In genomic region chr13:60491948-60492464, GRCm38 (mm10) we compare ENCODE assay signal across 22 mouse cellular contexts.
"Had no signal": no experiment of that assay in that cellular context is flagged by ENCODE, and none has a peak within 500 bp of the region (broad histone marks: within the 10 kb centered on the region; RNA-seq: fewer than 3 reads in every experiment).

No protein-coding gene starts in this region.

- DNase-seq: kidney, adult 2 months; kidney, postnatal 25 days; layer of hippocampus, adult 9-11 months; lung, adult 18-20 months; lung, postnatal 10 days; lung, postnatal 36 days; right cerebral cortex, adult 18-20 months; right cerebral cortex, postnatal 14 days; right cerebral cortex, postnatal 4 days; thymus, adult 18-20 months; thymus, postnatal 36 days had no signal

- H3K4me3 ChIP-seq: layer of hippocampus, adult 2 months; limb, embryonic 10.5 days; limb, embryonic 13.5 days; lung, embryonic 15.5 days; midbrain, embryonic 12.5 days; myocyte; neural tube, embryonic 13.5 days had no signal

- ATAC-seq: intestine, postnatal 0 days; midbrain, embryonic 16.5 days had no signal

- H3K27me3 ChIP-seq: limb, embryonic 13.5 days; neural tube, embryonic 13.5 days had no signal

- H3K4me2 ChIP-seq: limb, embryonic 13.5 days; lung, embryonic 15.5 days; midbrain, embryonic 12.5 days; neural tube, embryonic 13.5 days had no signal

- H3K9ac ChIP-seq: limb, embryonic 13.5 days; lung, embryonic 15.5 days; midbrain, embryonic 12.5 days; neural tube, embryonic 13.5 days had no signal

- H3K36me3 ChIP-seq: limb, embryonic 10.5 days; limb, embryonic 13.5 days; lung, embryonic 15.5 days; midbrain, embryonic 12.5 days; neural tube, embryonic 13.5 days had no signal

- H3K27ac ChIP-seq: kidney, postnatal 0 days; layer of hippocampus, adult 2 months; limb, embryonic 10.5 days; limb, embryonic 13.5 days; lung, embryonic 15.5 days; midbrain, embryonic 12.5 days; neural tube, embryonic 13.5 days; stomach, postnatal 0 days had no signal

- H3K9me3 ChIP-seq: limb, embryonic 10.5 days; lung, embryonic 15.5 days; midbrain, embryonic 12.5 days; neural tube, embryonic 13.5 days had no signal
